Mouse (Mus musculus) cerebellum, postnatal 36 days (tissue): ENCODE data around the gene Plac9a.
"Not testable (repeated sequence)": the region's sequence is repeated elsewhere in the genome, so short reads cannot be mapped to it uniquely, and the experiment has no call there.

Source experiments
- DNase-seq, 2 experiments: peaks; one replicate each; pipeline ENCODE4 v3.0.0; 2021 to 2022; ENCODE audit warnings: mixed read lengths in 2 of 2

Plac9a gene

GRCm38 (mm10) chr14:25863721-25864120, 39.2 kb downstream of the Plac9a start:
- no peak for DNase-seq

- no peak for DNase-seq
These were observed 40.9 kb downstream of the Plac9a start for GRCm38 (mm10) chr14:25861771-25862530.

GRCm38 (mm10) chr14:25857940-25858339, 45.0 kb downstream of the Plac9a start:
- DNase-seq = no peak

DNA sequence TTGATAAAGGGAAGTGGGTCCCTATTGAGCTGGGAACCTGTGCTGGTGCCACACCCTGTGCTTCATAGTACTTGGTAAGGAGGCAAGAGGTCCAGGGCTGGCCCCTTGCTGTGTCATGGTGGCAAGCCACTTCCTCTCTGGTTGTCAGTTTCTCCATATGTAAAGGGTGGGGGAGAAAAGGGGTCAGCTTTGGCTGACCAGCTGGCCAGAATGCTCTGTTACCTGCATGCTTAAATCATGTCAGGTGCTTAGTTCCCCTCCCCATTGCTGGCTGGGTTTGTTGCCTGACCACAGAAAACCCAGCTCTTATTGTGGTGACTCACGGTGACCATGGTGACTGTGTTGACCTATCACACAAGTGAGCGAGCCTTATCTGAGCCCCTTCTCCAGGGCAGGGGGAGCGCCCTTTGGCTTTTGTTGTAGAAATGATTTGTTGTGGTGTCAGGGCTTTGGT, 45.7 kb downstream of the Plac9a start:
- DNase-seq = no peak

- DNase-seq = no peak
These were observed 47.5 kb downstream of the Plac9a start for GRCm38 (mm10) chr14:25855241-25855885.

DNA sequence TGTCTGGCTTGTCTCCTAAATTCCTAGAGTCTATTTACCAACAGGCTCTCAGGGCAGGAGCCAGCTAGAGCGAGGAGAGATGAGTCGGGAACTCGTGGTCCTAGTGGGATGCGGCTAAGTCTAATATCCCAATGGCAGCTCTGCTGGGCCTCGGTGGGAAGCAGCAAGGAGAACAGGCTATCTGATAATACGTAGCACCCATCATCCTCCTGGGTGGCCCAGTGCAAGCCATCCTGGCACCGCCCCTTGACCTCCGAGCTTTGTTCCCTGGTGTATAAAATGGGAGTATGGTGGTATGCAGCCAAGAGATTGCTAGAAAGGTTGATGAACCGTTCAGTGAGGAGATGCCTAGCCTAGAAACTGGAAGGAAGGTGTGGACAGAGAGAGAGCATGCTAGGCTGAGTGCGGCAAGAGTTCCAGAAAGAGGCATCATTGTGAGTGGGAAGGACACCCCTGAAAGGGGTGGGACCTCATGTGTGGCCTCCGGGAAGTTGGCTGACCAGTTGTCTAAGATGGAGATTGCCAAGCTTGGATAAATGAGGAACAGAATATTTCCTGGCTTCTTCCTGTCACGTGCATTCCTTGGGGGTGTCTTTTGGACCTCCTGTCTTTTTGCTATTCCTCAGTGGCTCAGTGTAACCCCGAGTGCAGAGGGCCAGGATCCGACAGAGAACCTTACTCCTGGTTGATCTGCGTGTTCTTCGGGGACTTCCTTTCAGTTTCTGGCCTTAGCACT, 49.0 kb downstream of the Plac9a start:
- no peak for DNase-seq

DNA sequence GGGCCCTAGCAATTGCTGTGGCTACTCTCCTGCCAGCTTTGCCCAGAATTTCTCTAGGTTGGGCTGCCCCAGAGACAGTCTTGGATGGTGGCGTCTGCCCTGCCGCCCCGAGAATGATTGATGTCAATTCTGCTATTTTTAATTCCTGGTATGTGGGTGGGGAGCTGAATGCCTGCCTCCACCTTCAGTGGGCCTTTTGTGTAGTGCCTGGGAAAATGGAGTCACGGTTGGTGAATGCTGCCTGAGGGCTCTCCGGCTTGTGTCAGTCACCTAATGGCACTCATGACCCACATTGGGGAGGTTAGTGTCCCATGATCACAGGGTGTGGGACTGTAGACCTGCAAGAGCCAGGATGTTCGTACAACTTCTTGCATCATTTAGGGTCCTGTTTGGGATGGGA, 49.6 kb downstream of the Plac9a start:
- no peak for DNase-seq

- DNase-seq = no peak
These were observed 50.8 kb downstream of the Plac9a start for GRCm38 (mm10) chr14:25852121-25852561.

GRCm38 (mm10) chr14:25851189-25851588, 51.7 kb downstream of the Plac9a start:
- DNase-seq = no peak

- no peak for DNase-seq
These were observed 52.5 kb downstream of the Plac9a start for GRCm38 (mm10) chr14:25850433-25850832.

GRCm38 (mm10) chr14:25848708-25849107, 54.2 kb downstream of the Plac9a start:
- DNase-seq = not testable (repeated sequence)

DNA sequence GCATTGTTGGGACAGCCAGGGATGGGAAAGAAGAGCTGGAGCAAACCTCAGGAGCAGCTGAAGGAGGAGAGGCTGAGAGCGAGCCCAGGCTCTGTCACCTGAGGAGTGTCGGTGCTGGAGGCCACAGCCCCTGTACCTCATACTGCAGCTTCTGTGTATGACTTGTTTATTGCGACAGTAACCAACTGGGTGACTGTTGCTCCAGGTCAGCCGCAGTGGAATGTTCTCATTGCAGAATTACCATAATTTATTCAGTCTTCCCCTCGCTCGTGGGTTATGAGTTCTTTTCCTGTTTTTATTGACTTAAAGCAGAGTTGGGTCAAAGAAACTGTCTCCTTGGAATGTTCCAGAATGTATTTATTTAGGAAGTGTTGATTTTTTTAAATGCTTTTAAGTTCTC, 54.7 kb downstream of the Plac9a start:
- no peak for DNase-seq

DNA sequence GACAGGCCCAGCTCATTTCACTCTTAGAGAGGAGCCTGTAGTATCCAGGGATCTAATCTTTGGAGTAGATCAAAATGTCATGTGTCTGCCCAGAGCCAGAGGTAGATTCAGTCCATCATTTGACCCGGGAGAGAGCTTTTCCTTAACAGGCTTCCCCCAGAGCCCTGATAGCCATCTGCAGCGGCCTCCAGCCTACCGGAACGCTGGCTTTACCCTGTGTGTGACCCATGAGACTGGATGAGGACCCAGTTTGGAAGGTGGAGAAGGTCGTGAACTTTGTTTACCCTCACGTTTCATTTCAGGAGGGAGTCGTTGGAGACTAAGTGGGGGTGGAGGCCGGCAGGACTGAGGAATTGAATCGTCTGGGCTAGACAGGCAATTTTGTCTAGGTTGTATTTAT, 55.2 kb downstream of the Plac9a start:
- DNase-seq = no peak

- no peak for DNase-seq
These were observed 56.4 kb downstream of the Plac9a start for GRCm38 (mm10) chr14:25846516-25846915.

- no peak for DNase-seq
These were observed 57.0 kb downstream of the Plac9a start for GRCm38 (mm10) chr14:25845832-25846383.

- no peak for DNase-seq
These were observed 58.5 kb downstream of the Plac9a start for GRCm38 (mm10) chr14:25844372-25844771.

- DNase-seq = no peak
These were observed 60.3 kb downstream of the Plac9a start for GRCm38 (mm10) chr14:25842688-25843003.

DNA sequence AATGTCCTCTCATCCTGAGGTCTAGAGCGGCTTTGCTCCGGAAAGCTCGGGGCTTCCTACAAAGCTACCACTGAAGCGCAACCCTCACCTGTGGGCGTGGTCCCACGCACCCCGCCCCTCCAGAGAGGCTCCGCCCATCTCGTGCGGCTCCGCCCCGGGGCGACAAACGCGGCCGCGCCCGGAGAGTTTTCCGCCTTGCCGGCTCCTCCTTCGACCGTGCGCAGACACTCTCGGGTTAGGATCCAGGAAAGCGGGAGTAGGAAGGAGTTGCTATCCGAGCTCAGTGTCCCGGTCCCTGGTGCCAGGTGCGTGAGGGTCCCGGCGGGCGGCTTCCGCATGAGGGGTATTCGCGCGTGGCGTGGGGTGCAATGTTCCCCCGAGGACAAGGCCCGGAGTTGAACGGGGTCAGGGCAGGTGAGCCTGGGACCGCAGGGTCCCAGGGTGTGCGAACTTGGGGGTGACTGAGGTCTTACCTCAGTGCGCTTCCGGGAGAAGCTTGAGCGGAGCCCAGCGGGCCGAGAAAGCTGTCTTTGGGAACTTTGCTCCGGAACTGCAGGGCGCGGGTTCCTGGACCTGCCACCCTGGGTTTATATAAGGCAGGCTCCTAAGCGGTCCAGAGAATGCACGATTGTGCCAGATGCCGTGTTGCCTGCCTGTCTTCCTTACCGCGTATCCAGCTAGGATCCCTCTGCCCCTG, 60.8 kb downstream of the Plac9a start, which contains the start of gene Anxa11:
Gene Anxa11, plus strand, starts transcription at position 166 of the 697 bp plus-strand sequence.
- DNase-seq = peak; percentile 35 to 53

GRCm38 (mm10) chr14:25841579-25841978, 61.3 kb downstream of the Plac9a start:
- DNase-seq = no peak

DNA sequence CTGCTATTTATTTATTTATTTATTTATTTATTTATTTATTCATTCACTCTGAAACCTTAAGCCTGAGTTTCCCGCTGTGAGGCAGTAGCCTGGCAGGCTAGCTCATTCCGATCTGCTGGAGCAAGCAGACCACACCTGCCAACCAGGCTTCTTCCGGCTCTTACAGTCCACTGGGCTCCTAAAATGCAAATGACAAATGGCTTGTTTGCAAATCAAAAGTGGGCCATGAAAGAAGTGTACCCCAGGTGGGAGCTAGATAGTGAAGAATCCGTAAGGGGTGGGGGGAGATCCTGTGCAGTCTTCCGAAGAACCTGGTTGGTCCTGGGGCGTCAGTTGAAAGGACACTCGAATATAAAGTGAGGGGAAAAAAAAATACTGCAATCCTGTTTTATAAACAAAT, 61.9 kb downstream of the Plac9a start:
- DNase-seq = no peak

DNA sequence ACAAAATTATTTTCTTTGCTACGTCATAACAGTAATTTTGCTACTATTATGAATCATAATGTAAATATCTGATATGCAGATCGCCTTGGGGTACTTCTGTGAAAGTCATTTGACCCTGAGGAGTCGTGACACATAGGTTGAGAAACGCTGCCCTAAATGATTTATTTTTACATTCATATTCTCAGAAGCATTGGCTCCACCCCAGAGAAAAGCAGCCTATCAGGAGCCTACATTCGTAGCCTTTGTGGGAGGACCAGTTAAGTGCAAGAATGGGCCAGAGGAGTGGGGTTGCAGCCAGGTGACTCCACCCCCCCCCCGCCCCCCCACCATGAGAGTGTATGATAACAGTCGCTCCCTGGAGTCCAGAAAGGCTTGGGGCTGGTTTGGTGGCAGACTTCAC, 63.1 kb downstream of the Plac9a start:
- no peak for DNase-seq

- DNase-seq = no peak
These were observed 64.5 kb downstream of the Plac9a start for GRCm38 (mm10) chr14:25838411-25838810.
